In the genomic region with DNA sequence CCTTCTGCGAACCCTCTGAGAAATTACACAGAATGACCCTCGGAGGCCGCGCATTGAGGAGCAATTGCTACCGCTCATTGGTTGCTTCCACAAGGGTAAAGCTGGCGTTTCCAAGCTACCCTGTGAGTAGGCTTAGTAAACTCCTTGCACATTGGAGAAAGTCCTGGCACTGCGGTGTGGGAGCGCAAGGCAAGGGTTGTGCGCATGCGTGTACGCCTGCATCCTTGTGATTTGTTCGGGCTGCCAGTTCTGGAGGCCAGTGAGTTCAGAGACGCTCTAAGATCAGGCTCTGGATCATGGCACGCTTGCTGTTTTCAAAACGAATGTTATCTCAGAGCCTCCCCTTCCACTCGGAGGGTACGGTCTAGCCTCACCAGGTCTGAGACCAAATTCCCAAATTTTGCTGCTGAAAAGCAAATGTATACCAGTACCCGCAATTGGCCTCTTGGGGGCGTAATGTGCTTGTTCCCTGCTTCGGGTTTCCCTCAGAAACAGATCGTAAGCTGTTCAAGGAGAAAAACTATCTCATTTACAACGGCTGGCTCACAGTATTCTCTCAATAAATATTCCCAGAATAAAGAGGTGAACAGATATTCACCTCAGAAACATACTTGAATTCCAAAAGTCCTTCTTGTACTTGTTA, we compare ENCODE assay signal across 11 mouse cellular contexts. TPM values are rescaled to one million over a fixed set of nuclear protein-coding genes. Genes with fewer than 3 reads are reported as not detected.
A peak's percentile ranks its signal among the peaks of the same experiment; 100 is the strongest.
DNase-seq lines count a peak whose midpoint lies in the region; ATAC-seq and TF ChIP-seq lines count a peak whose summit lies in the region.
"Had no signal": no experiment of that assay in that cellular context is flagged by ENCODE, and none has a peak within 500 bp of the region (broad histone marks: within the 10 kb centered on the region; RNA-seq: fewer than 3 reads in every experiment).

No protein-coding gene starts in this region.

- no peak overlapping the region for H3K9ac ChIP-seq in heart, embryonic 13.5 days
- no peak overlapping the region for H3K9ac ChIP-seq in hindbrain, embryonic 16.5 days (ENCODE audit: low read depth, low read length)

- TF ChIP-seq POLR2A in testis, adult 2 months (IDR thresholded peaks at IDR 0.05; ENCODE audit: control insufficient read depth, low read depth, low read length) = no peak

- H3K4me2 ChIP-seq in heart, embryonic 13.5 days = peak overlapping the region; percentile 31
- H3K4me2 ChIP-seq in hindbrain, embryonic 16.5 days (ENCODE audit: low read length) = peak overlapping the region; percentile 40

- WGBS in heart, embryonic 13.5 days = 63% methylated on average over 22 of the region's 22 CpGs
- WGBS in hindbrain, embryonic 16.5 days = 76% methylated on average over 22 of the region's 22 CpGs

- no peaks in the 10 kb centered on the region for H3K4me1 ChIP-seq in heart, embryonic 13.5 days
- peaks cover 5% of the 10 kb centered on the region; the same call in 1 of the 2 replicates for H3K4me1 ChIP-seq in testis, adult 2 months (ENCODE audit: control insufficient read depth, insufficient read depth, low read length)
- H3K4me1 ChIP-seq in hindbrain, embryonic 16.5 days (ENCODE audit: control insufficient read depth, insufficient read depth, low read depth, low read length) = no peaks in the 10 kb centered on the region

- no peaks in the 10 kb centered on the region for H3K36me3 ChIP-seq in heart, embryonic 13.5 days
- H3K36me3 ChIP-seq in testis, adult 2 months (ENCODE audit: control insufficient read depth, insufficient read depth, low read length) = no peaks in the 10 kb centered on the region
- H3K36me3 ChIP-seq in hindbrain, embryonic 16.5 days (ENCODE audit: control insufficient read depth, insufficient read depth, low read length) = no peaks in the 10 kb centered on the region

- DNase-seq in heart, adult 18-20 months = no peak
- DNase-seq in testis, postnatal 10 days (ENCODE audit: low spot score) = no peak
- DNase-seq in ovary, adult 18-20 months (ENCODE audit: low spot score) = no peak
- DNase-seq in adrenal gland, postnatal 14 days = no peak
- DNase-seq: gastrocnemius, postnatal 25 days; lung, postnatal 14 days had no signal

- H3K27me3 ChIP-seq in heart, embryonic 13.5 days (replicated peaks) = no peaks in the 10 kb centered on the region
- H3K27me3 ChIP-seq in testis, adult 2 months (ENCODE audit: control insufficient read depth, insufficient read depth, low read length) = no peaks in the 10 kb centered on the region
- H3K27me3 ChIP-seq in hindbrain, embryonic 16.5 days (replicated peaks; ENCODE audit: control insufficient read depth, insufficient read depth, low read length) = no peaks in the 10 kb centered on the region

- peak overlapping the region; percentile 4; the same call in 1 of the 2 replicates for H3K4me3 ChIP-seq in heart, embryonic 13.5 days
- peak overlapping the region; percentile 38 for H3K4me3 ChIP-seq in testis, adult 2 months (ENCODE audit: control insufficient read depth, low read depth, low read length)
- peak overlapping the region; percentile 13; the same call in 1 of the 2 replicates for H3K4me3 ChIP-seq in hindbrain, embryonic 16.5 days (ENCODE audit: low read length)

- no peak overlapping the region for H3K27ac ChIP-seq in heart, embryonic 13.5 days (replicated peaks)
- H3K27ac ChIP-seq in testis, adult 2 months (ENCODE audit: control insufficient read depth, insufficient read depth, low read depth, low read length) = no peak overlapping the region
- no peak overlapping the region for H3K27ac ChIP-seq in hindbrain, embryonic 16.5 days (ENCODE audit: low read depth, low read length)

- no peaks in the 10 kb centered on the region for H3K9me3 ChIP-seq in heart, embryonic 13.5 days
- H3K9me3 ChIP-seq in hindbrain, embryonic 16.5 days (ENCODE audit: control insufficient read depth, low read length) = no peaks in the 10 kb centered on the region

- no peak for TF ChIP-seq CTCF in testis, adult 2 months (IDR thresholded peaks at IDR 0.05; ENCODE audit: control insufficient read depth, insufficient read depth, insufficient replicate concordance, low read depth, low read length)

- ATAC-seq in heart, embryonic 13.5 days (ENCODE audit: extremely low read depth, insufficient number of reproducible peaks, low FRiP score, low TSS enrichment) = no peak
- 0 out of 2 replicates have a peak, but pooled peaks have one; percentile 27 for ATAC-seq in hindbrain, embryonic 16.5 days
- no peak for ATAC-seq in megakaryocyte, adult 5-6 weeks (ENCODE audit: poor library complexity, severe bottlenecking)

RNA-seq across cellular contexts. Expression of a gene that starts 2.9 kb away (rescaled TPM):
- 0.03 and 0.06 TPM in 2 replicates for polyA plus RNA-seq in heart, embryonic 13.5 days (2015; fragmentation: Nextera tagmentation; extraction: Ambion mirVana)
- under 1 TPM in 1 of 2 experiments, not detected in 1; 0.15 TPM for total RNA-seq in heart, adult 18-20 months (2021)
- polyA plus RNA-seq in testis, adult 2 months (2012; rRNA removed) = 17.3 and 20.2 TPM in 2 replicates
- polyA plus RNA-seq in hindbrain, embryonic 16.5 days (2015; fragmentation: Nextera tagmentation; extraction: Ambion mirVana) = 1.3 and 1.5 TPM in 2 replicates
- total RNA-seq in megakaryocyte, adult 5-6 weeks (2015) = not detected in 2 replicates
- not detected in 2 replicates for total RNA-seq in megakaryocyte, adult 5-6 weeks (2017)
- 0.30 and 4.1 TPM in 2 replicates for total RNA-seq in adrenal gland, postnatal 14 days (2021)
- total RNA-seq: common myeloid progenitor, adult 5-6 weeks; gastrocnemius, postnatal 25 days had no signal

RNA-seq across cellular contexts. Expression of a gene that starts 58.4 kb away (rescaled TPM):
- 1.5 and 1.6 TPM in 2 replicates for polyA plus RNA-seq in heart, embryonic 13.5 days (2015; fragmentation: Nextera tagmentation; extraction: Ambion mirVana)
- total RNA-seq in heart, adult 18-20 months (2021) = 1 to 10 TPM; 2.5 to 2.9 TPM
- 16.2 and 17.6 TPM in 2 replicates for polyA plus RNA-seq in testis, adult 2 months (2012; rRNA removed)
- polyA plus RNA-seq in hindbrain, embryonic 16.5 days (2015; fragmentation: Nextera tagmentation; extraction: Ambion mirVana) = 2.1 TPM in 2 replicates
- 0.11 and 0.89 TPM in 2 replicates for total RNA-seq in megakaryocyte, adult 5-6 weeks (2015)
- 0.88 and 1.8 TPM in 2 replicates for total RNA-seq in megakaryocyte, adult 5-6 weeks (2017)
- total RNA-seq in adrenal gland, postnatal 14 days (2021) = 3.6 and 13.6 TPM in 2 replicates
